18 mouse cellular contexts compared by ENCODE assay signal in genomic region chr12:21325266-21325665, GRCm38 (mm10).
"Had no signal": no experiment of that assay in that cellular context is flagged by ENCODE, and none has a peak within 500 bp of the region (broad histone marks: within the 10 kb centered on the region; RNA-seq: fewer than 3 reads in every experiment).

No protein-coding gene starts in this region.

- ATAC-seq: midbrain, embryonic 13.5 days; midbrain, embryonic 15.5 days had no signal

- H3K9ac ChIP-seq: lung, embryonic 14.5 days; midbrain, embryonic 13.5 days; midbrain, embryonic 15.5 days; neural tube, embryonic 13.5 days; neural tube, embryonic 15.5 days had no signal

- H3K27ac ChIP-seq: midbrain, embryonic 10.5 days; midbrain, embryonic 13.5 days; midbrain, embryonic 15.5 days; neural tube, embryonic 13.5 days; neural tube, embryonic 15.5 days had no signal

- H3K4me2 ChIP-seq: lung, embryonic 14.5 days; midbrain, embryonic 13.5 days; midbrain, embryonic 15.5 days; neural tube, embryonic 13.5 days; neural tube, embryonic 15.5 days had no signal

- DNase-seq: lung, adult 18-20 months; lung, embryonic 14.5 days; lung, postnatal 10 days; lung, postnatal 4 days; retina, postnatal 1 day; right cerebral cortex, adult 18-20 months; right cerebral cortex, postnatal 25 days; right cerebral cortex, postnatal 4 days; spleen, adult 18-20 months; thymus, adult 18-20 months; thymus, postnatal 14 days; thymus, postnatal 36 days had no signal

- H3K4me1 ChIP-seq: midbrain, embryonic 10.5 days; midbrain, embryonic 13.5 days; midbrain, embryonic 15.5 days; neural tube, embryonic 13.5 days; neural tube, embryonic 15.5 days had no signal

- H3K4me3 ChIP-seq: midbrain, embryonic 10.5 days; midbrain, embryonic 13.5 days; midbrain, embryonic 15.5 days; myocyte; neural tube, embryonic 13.5 days; neural tube, embryonic 15.5 days had no signal

- H3K27me3 ChIP-seq: midbrain, embryonic 13.5 days; midbrain, embryonic 15.5 days; neural tube, embryonic 13.5 days; neural tube, embryonic 15.5 days had no signal

- H3K9me3 ChIP-seq: midbrain, embryonic 10.5 days; midbrain, embryonic 13.5 days; midbrain, embryonic 15.5 days; neural tube, embryonic 13.5 days; neural tube, embryonic 15.5 days had no signal
